Mouse (Mus musculus) gastrocnemius, adult 2 months (tissue): ENCODE data around the gene Skida1. TPM values are rescaled to one million over a fixed set of nuclear protein-coding genes. Genes with fewer than 3 reads are reported as not detected.

Experiments used
- DNase-seq: peaks from one replicate; pipeline ENCODE4 v3.0.0; 2022
- H3K27ac ChIP-seq: fragments of 200-600 bp; 2 replicates; pipeline ENCODE4 v1.8.1; 2022; ENCODE audit warnings: mild to moderate bottlenecking
- H3K4me3 ChIP-seq: fragments of 200-600 bp; 2 replicates; pipeline ENCODE4 v1.8.1; 2022; ENCODE audit warnings: mild to moderate bottlenecking, moderate library complexity
- CTCF ChIP-seq: fragments of 200-600 bp; IDR thresholded peaks from 2 replicates; pipeline ENCODE4 v1.8.1; 2022; ENCODE audit warnings: antibody characterized with exemption, mild to moderate bottlenecking, moderate library complexity
- intact Hi-C: fragments of 180-260 bp; cut with DNase I; formaldehyde crosslinking; loops from one replicate; pipeline ENCODE4 v1.15.1; 2025
- total RNA-seq, 2 experiments: library from RNA; stranded (reverse); gene quantifications; 2 replicates each; pipeline ENCODE4 v1.2.3; 2021

Skida1 gene
- total RNA-seq, 2 experiments from 2014 or later = 0.14 to 0.46 TPM

- DNase-seq = no peak
- intact Hi-C loops = loop anchor here (10.0 kb wide), 4 partner anchors 151 to 711 kb away; partner anchors contain the start of genes Bmi1, Commd3 and Dnajc1
- Histone ChIP-seq H3K27ac (no peak overlapping the region), H3K4me3 (no peak overlapping the region)
- TF ChIP-seq CTCF = no peak
Observed at GRCm38 (mm10) chr2:18053243-18053950, 4.5 kb upstream of the Skida1 start.

- no peak for TF ChIP-seq CTCF
- no peak for DNase-seq
- intact Hi-C loops = loop anchor here (10.0 kb wide), 4 partner anchors 152 to 712 kb away; partner anchors contain the start of genes Bmi1, Commd3 and Dnajc1
- Histone ChIP-seq H3K27ac (no peak overlapping the region), H3K4me3 (no peak overlapping the region)
Observed at GRCm38 (mm10) chr2:18052581-18052980, 3.7 kb upstream of the Skida1 start.

- intact Hi-C loops = loop anchor here (10.0 kb wide), 4 partner anchors 153 to 713 kb away; partner anchors contain the start of genes Bmi1, Commd3 and Dnajc1
- DNase-seq = no peak
- H3K27ac ChIP-seq = no peak overlapping the region
- no peak overlapping the region for H3K4me3 ChIP-seq
- no peak for TF ChIP-seq CTCF
Observed at GRCm38 (mm10) chr2:18051831-18052170, 3.0 kb upstream of the Skida1 start.

GRCm38 (mm10) chr2:18051026-18051830 lies 2.4 kb upstream of the Skida1 start:
- Histone ChIP-seq H3K27ac (peak overlapping the region; percentile 9; the same call in 1 of the 2 replicates), H3K4me3 (peak overlapping the region; percentile 82)
- no peak for TF ChIP-seq CTCF
- no peak for DNase-seq
- intact Hi-C loops = loop anchor here (10.0 kb wide), 4 partner anchors 154 to 714 kb away; partner anchors contain the start of genes Bmi1, Commd3 and Dnajc1

GRCm38 (mm10) chr2:18050541-18050985 lies 1.7 kb upstream of the Skida1 start:
- no peak for TF ChIP-seq CTCF
- intact Hi-C loops = loop anchor here (10.0 kb wide), 4 partner anchors 154 to 714 kb away; partner anchors contain the start of genes Bmi1, Commd3 and Dnajc1
- H3K27ac ChIP-seq = peak overlapping the region; percentile 9; the same call in 1 of the 2 replicates
- DNase-seq = no peak
- peak overlapping the region; percentile 82 for H3K4me3 ChIP-seq

- no peak for TF ChIP-seq CTCF
- peak overlapping the region; percentile 51; the same call in 1 of the 2 replicates for H3K27ac ChIP-seq
- peak overlapping the region; percentile 82 for H3K4me3 ChIP-seq
- intact Hi-C loops = loop anchor here (10.0 kb wide), 4 partner anchors 155 to 715 kb away; partner anchors contain the start of genes Bmi1, Commd3 and Dnajc1
- no peak for DNase-seq
Observed at GRCm38 (mm10) chr2:18050018-18050417, 1.2 kb upstream of the Skida1 start.

GRCm38 (mm10) chr2:18049279-18049821 lies 499 bp upstream of the Skida1 start:
- no peak for TF ChIP-seq CTCF
- intact Hi-C loops = no loop called here
- no peak for DNase-seq
- Histone ChIP-seq H3K27ac (peak overlapping the region; percentile 51), H3K4me3 (peak overlapping the region; percentile 82)

- H3K27ac ChIP-seq = peak overlapping the region; percentile 90
- intact Hi-C loops = loop anchor here (2.0 kb wide), 1 partner anchor 17 kb away; no protein-coding TSS in a partner anchor
- H3K4me3 ChIP-seq = peak overlapping the region; percentile 82
- TF ChIP-seq CTCF = no peak; the same call in 1 of the 2 replicates
- DNase-seq = peak; percentile 89
Observed at GRCm38 (mm10) chr2:18047646-18048452, 1.0 kb downstream of the Skida1 start.

GRCm38 (mm10) chr2:18046758-18047645 lies 1.8 kb downstream of the Skida1 start:
- peak overlapping the region; percentile 90 for H3K27ac ChIP-seq
- intact Hi-C loops = loop anchor here (2.0 kb wide), 1 partner anchor 16 kb away; no protein-coding TSS in a partner anchor
- TF ChIP-seq CTCF = no peak
- H3K4me3 ChIP-seq = peak overlapping the region; percentile 82
- peak; percentile 89 for DNase-seq

- H3K27ac ChIP-seq = peak overlapping the region; percentile 90
Observed at GRCm38 (mm10) chr2:18046186-18046585, 2.7 kb downstream of the Skida1 start.

More at GRCm38 (mm10) chr2:18046186-18046585, 2.7 kb downstream of the Skida1 start:
- no peak for DNase-seq
- H3K4me3 ChIP-seq = peak overlapping the region; percentile 82
- intact Hi-C loops = loop anchor here (2.0 kb wide), 1 partner anchor 15 kb away; no protein-coding TSS in a partner anchor
- no peak for TF ChIP-seq CTCF
